Mouse (Mus musculus): ENCODE data around the gene Prkca. TPM values are rescaled to one million over a fixed set of nuclear protein-coding genes. Genes with fewer than 3 reads are reported as not detected.
A peak's percentile ranks its signal among the peaks of the same experiment; 100 is the strongest.

Prkca gene
- polyA plus RNA-seq, 1 experiment from 2014 or later: 19.8 TPM

DNA sequence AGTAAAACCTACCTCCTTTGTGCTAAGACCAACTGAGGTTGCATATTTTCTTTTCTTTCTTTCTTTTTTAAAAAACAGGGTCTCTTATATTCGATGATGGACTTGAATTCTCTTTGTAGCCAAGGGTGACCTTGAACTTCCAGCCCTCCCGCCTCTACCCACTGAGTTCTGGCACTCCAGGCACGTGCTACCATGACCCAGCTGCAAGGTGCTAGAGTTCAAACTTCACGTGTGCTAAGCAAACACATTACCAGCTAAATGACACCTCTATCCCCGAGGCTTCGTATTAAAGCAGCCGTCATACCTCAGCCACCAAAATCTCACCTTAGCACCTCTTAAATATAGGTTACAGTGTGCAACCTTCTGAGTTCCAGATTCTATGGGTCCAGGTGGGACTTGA, 21.9 kb upstream of the Prkca start:
- H3K27ac ChIP-seq (ENCODE audit: low read depth): no peak overlapping the region
- H3K9ac ChIP-seq (ENCODE audit: low read length): no peak overlapping the region
- no peak overlapping the region for H3K4me3 ChIP-seq (ENCODE audit: low read depth, low read length)
- no peaks in the 10 kb centered on the region for H3K36me3 ChIP-seq (ENCODE audit: control insufficient read depth, insufficient read depth, low read length)
- H3K4me1 ChIP-seq (replicated peaks; ENCODE audit: control insufficient read depth, insufficient read depth, low read length): peaks cover 16% of the 10 kb centered on the region
- DNase-seq (ENCODE audit: low spot score) (no peak), ATAC-seq (replicated peaks; ENCODE audit: low FRiP score, low TSS enrichment, low read depth) (no peak)
- H3K9me3 ChIP-seq (ENCODE audit: control insufficient read depth, low read length): no peaks in the 10 kb centered on the region
- WGBS: 67% methylated on average over 7 of the region's 7 CpGs
- no peaks in the 10 kb centered on the region for H3K27me3 ChIP-seq (replicated peaks; ENCODE audit: control insufficient read depth, insufficient read depth, low read length)
- no peak overlapping the region for H3K4me2 ChIP-seq (ENCODE audit: low read length)

DNA sequence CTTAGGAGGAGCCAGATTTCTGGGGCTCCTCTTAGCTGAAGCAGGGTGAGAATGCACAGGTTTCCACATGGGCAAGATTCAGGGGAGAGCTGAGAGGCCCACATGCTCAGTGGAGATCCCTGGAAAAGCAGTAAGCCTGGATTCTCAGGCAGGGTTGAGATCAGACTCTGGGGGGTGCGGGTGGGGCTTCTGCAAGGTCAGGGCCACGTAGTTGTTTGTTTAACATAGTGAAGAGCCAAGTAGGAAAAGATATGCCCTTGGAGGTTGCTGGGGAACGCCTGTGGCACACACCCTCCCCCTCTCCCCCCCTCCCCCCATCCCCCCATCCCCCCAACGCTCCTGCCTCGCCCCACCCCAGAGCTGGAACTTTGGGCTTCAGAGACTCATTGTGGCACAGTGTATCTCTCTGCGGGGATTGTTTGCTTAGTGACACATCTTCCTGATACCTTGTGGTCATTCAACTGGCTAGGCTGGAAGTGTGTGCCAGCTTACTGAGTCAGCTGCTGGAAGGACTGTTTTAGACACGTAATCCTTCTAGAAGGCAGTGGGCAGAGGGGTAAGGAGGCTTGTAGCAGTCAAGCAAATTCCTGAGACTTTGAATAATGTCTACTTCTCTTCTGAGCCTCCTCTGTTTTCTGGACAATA, 21.3 kb upstream of the Prkca start:
- H3K4me1 ChIP-seq (replicated peaks; ENCODE audit: control insufficient read depth, insufficient read depth, low read length): peaks cover 16% of the 10 kb centered on the region
- H3K27me3 ChIP-seq (replicated peaks; ENCODE audit: control insufficient read depth, insufficient read depth, low read length): no peaks in the 10 kb centered on the region
- H3K27ac ChIP-seq (ENCODE audit: low read depth): no peak overlapping the region
- no peaks in the 10 kb centered on the region for H3K9me3 ChIP-seq (ENCODE audit: control insufficient read depth, low read length)
- peak; percentile 82 for ATAC-seq (replicated peaks; ENCODE audit: low FRiP score, low TSS enrichment, low read depth)
- 27% methylated on average over 6 of the region's 7 CpGs for WGBS
- H3K4me3 ChIP-seq (ENCODE audit: low read depth, low read length): no peak overlapping the region
- H3K4me2 ChIP-seq (ENCODE audit: low read length): no peak overlapping the region
- H3K9ac ChIP-seq (ENCODE audit: low read length): no peak overlapping the region
- H3K36me3 ChIP-seq (ENCODE audit: control insufficient read depth, insufficient read depth, low read length): no peaks in the 10 kb centered on the region
- no peak for DNase-seq (ENCODE audit: low spot score)

DNA sequence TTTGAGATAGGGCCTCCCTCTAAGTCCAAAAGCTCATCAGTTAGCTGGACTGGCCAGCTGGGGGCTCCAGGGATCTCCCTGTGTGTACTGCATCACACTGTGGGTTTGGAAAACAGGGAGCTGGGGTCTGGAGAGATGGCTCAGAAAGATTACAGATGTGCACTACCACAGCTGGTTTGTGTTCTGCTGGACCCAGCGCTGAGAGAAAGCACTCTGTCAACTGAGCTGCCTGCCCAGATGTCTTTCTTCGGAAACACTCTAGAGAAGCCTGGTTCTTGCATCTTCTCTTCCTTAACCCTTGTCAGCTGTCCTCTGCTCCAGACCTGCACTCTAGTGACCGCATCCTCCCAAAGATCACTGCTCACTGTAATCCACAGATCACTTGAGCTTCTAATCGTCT, 20.3 kb upstream of the Prkca start:
- H3K36me3 ChIP-seq (ENCODE audit: control insufficient read depth, insufficient read depth, low read length): no peaks in the 10 kb centered on the region
- peaks cover 16% of the 10 kb centered on the region for H3K4me1 ChIP-seq (replicated peaks; ENCODE audit: control insufficient read depth, insufficient read depth, low read length)
- no peak for ATAC-seq (replicated peaks; ENCODE audit: low FRiP score, low TSS enrichment, low read depth)
- no peaks in the 10 kb centered on the region for H3K27me3 ChIP-seq (replicated peaks; ENCODE audit: control insufficient read depth, insufficient read depth, low read length)
- no peaks in the 10 kb centered on the region for H3K9me3 ChIP-seq (ENCODE audit: control insufficient read depth, low read length)
- no peak overlapping the region for H3K4me3 ChIP-seq (ENCODE audit: low read depth, low read length)
- no peak for DNase-seq (ENCODE audit: low spot score)
- H3K9ac ChIP-seq (ENCODE audit: low read length): no peak overlapping the region
- WGBS: 33% methylated on average over 4 of the region's 4 CpGs
- H3K27ac ChIP-seq (ENCODE audit: low read depth): peak overlapping the region; percentile 16; the same call in 1 of the 2 replicates
- no peak overlapping the region for H3K4me2 ChIP-seq (ENCODE audit: low read length)

DNA sequence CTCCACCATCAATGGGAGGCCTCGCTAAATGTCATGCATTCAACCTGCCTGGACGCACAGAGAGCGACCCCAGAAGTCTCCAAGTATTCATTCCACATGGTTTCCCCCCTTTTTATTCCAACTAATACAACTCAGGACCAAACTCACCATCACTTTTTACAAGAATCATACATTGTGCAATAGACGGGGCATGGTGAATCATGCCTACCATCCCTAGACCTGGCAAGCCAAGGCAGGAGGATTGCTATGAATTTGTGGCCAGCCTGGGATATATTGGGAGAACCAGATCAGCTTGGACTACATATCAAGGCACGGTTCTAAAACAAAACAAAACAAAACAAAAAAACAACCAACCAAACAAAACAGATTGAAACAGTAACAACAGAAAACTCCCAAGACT, 19.2 kb upstream of the Prkca start:
- Histone ChIP-seq H3K4me3 (ENCODE audit: low read depth, low read length) (no peak overlapping the region), H3K9ac (ENCODE audit: low read length) (no peak overlapping the region), H3K27ac (ENCODE audit: low read depth) (no peak overlapping the region), H3K27me3 (replicated peaks; ENCODE audit: control insufficient read depth, insufficient read depth, low read length) (no peaks in the 10 kb centered on the region), H3K36me3 (ENCODE audit: control insufficient read depth, insufficient read depth, low read length) (no peaks in the 10 kb centered on the region), H3K9me3 (ENCODE audit: control insufficient read depth, low read length) (no peaks in the 10 kb centered on the region), H3K4me2 (ENCODE audit: low read length) (no peak overlapping the region), H3K4me1 (replicated peaks; ENCODE audit: control insufficient read depth, insufficient read depth, low read length) (peaks cover 16% of the 10 kb centered on the region)
- WGBS: 90% methylated on average over 5 of the region's 5 CpGs
- ATAC-seq (replicated peaks; ENCODE audit: low FRiP score, low TSS enrichment, low read depth) (no peak), DNase-seq (ENCODE audit: low spot score) (no peak)

DNA sequence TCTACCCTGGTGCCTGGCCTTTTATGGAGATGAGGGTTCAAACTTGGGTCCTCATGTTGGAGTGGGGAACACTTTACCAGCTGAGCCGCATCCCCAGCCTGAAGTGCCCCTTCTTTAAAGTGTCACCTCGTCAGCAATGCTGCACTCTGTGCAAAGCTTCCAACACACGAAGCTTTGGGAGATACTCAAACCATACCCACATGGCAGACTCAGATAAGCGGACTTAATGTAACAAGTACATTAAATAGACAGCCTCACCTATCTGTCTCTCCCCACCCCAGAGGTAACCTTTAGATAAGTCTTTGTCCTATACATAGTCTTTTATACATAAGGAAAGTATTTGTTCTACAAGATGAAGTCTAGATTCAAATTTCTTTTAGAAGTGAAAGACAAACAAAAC, 17.3 kb upstream of the Prkca start:
- 85% methylated on average over 4 of the region's 4 CpGs for WGBS
- DNase-seq (ENCODE audit: low spot score) (no peak), ATAC-seq (replicated peaks; ENCODE audit: low FRiP score, low TSS enrichment, low read depth) (no peak)
- H3K4me1 ChIP-seq (replicated peaks; ENCODE audit: control insufficient read depth, insufficient read depth, low read length): peaks cover 16% of the 10 kb centered on the region
- no peak overlapping the region for H3K9ac ChIP-seq (ENCODE audit: low read length)
- no peak overlapping the region for H3K27ac ChIP-seq (ENCODE audit: low read depth)
- no peaks in the 10 kb centered on the region for H3K36me3 ChIP-seq (ENCODE audit: control insufficient read depth, insufficient read depth, low read length)
- no peak overlapping the region for H3K4me2 ChIP-seq (ENCODE audit: low read length)
- H3K9me3 ChIP-seq (ENCODE audit: control insufficient read depth, low read length): no peaks in the 10 kb centered on the region
- no peaks in the 10 kb centered on the region for H3K27me3 ChIP-seq (replicated peaks; ENCODE audit: control insufficient read depth, insufficient read depth, low read length)
- H3K4me3 ChIP-seq (ENCODE audit: low read depth, low read length): no peak overlapping the region

DNA sequence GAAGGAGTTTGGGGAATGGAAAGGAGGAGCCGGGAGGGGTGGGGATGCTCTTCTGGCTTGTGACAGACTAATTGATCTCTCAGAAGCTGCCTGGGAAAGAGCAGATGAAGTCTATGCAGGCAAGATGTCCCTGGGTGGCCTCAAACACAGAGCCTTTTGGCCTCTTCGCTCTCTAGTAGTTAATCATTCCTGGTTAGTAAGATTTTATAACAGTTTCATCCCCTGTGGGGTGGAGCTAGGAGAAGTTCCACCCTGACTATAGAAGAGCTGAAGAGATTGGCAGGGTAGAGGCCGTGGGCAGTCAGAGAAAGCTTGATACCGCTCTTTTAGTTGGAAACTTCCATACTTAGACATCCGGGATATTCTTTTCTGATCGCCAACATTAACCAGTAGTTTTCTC, 15.2 kb upstream of the Prkca start:
- DNase-seq (ENCODE audit: low spot score): no peak
- H3K27me3 ChIP-seq (replicated peaks; ENCODE audit: control insufficient read depth, insufficient read depth, low read length): no peaks in the 10 kb centered on the region
- no peak for ATAC-seq (replicated peaks; ENCODE audit: low FRiP score, low TSS enrichment, low read depth)
- no peaks in the 10 kb centered on the region for H3K9me3 ChIP-seq (ENCODE audit: control insufficient read depth, low read length)
- whole genome bisulfite sequencing: 64% methylated on average over 6 of the region's 6 CpGs
- no peak overlapping the region for H3K4me2 ChIP-seq (ENCODE audit: low read length)
- H3K4me1 ChIP-seq (replicated peaks; ENCODE audit: control insufficient read depth, insufficient read depth, low read length): peaks cover 6% of the 10 kb centered on the region
- H3K36me3 ChIP-seq (ENCODE audit: control insufficient read depth, insufficient read depth, low read length): no peaks in the 10 kb centered on the region
- no peak overlapping the region for H3K27ac ChIP-seq (ENCODE audit: low read depth)
- no peak overlapping the region for H3K9ac ChIP-seq (ENCODE audit: low read length)
- H3K4me3 ChIP-seq (ENCODE audit: low read depth, low read length): no peak overlapping the region

DNA sequence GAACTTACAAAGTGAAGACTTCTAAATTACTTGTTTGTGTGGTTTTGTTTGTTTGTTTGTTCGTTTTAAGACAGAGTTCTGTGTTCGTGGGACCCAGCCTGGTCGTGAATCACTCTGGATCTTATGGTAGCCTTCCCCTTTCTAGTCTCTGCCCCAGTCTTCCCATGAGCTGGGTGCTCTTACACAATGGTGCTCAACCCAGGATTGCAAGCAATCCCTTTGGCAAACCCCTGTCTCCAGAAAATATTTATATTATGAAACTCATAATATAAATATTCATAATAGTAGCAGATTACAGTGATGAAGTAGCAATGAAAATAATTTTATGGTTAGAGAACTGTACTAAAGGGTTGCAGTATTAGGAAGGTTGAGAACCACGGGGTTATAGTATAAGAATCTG, 12.3 kb upstream of the Prkca start:
- H3K9me3 ChIP-seq (ENCODE audit: control insufficient read depth, low read length): no peaks in the 10 kb centered on the region
- 72% methylated on average over 4 of the region's 4 CpGs for WGBS
- DNase-seq (ENCODE audit: low spot score): no peak

DNA sequence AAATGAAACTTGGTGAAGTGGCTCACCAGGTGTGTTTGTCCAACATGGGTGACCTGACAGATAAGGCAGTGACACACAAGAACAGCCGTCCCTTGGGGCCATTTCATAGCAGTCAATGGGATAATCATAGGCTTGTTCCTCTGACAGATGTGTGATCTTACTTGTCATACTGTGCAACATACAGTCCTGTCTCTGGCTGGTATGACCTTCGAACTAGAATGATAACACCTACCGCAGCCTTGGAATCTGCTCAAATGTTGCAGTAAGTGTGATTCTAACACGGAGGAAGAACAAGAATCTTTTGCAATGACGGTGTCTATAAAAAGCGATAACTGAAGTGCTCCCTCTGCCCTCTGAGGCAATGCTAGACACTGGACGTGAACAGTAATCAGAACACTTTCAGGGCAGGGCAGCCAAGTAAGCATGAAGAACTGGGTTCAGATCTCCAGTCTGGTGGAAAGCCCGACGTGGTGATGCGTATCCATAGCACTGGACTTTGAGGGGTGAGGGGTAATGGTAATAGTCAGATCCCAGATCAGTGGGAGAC, 9.2 kb upstream of the Prkca start:
- no peaks in the 10 kb centered on the region for H3K27me3 ChIP-seq (replicated peaks; ENCODE audit: control insufficient read depth, insufficient read depth, low read length)
- DNase-seq (ENCODE audit: low spot score): no peak
- no peak overlapping the region for H3K9ac ChIP-seq (ENCODE audit: low read length)
- H3K4me2 ChIP-seq (ENCODE audit: low read length): no peak overlapping the region
- 87% methylated on average over 10 of the region's 10 CpGs for WGBS
- no peak overlapping the region for H3K4me3 ChIP-seq (ENCODE audit: low read depth, low read length)
- no peak for ATAC-seq (replicated peaks; ENCODE audit: low FRiP score, low TSS enrichment, low read depth)
- H3K36me3 ChIP-seq (ENCODE audit: control insufficient read depth, insufficient read depth, low read length): no peaks in the 10 kb centered on the region
- no peaks in the 10 kb centered on the region for H3K9me3 ChIP-seq (ENCODE audit: control insufficient read depth, low read length)
- H3K4me1 ChIP-seq (replicated peaks; ENCODE audit: control insufficient read depth, insufficient read depth, low read length): no peaks in the 10 kb centered on the region
- no peak overlapping the region for H3K27ac ChIP-seq (ENCODE audit: low read depth)

More for the DNA sequence above, 12.3 kb upstream of the Prkca start:
- Histone ChIP-seq H3K4me3 (ENCODE audit: low read depth, low read length) (no peak overlapping the region), H3K4me2 (ENCODE audit: low read length) (no peak overlapping the region), H3K4me1 (replicated peaks; ENCODE audit: control insufficient read depth, insufficient read depth, low read length) (no peaks in the 10 kb centered on the region), H3K9ac (ENCODE audit: low read length) (no peak overlapping the region), H3K27me3 (replicated peaks; ENCODE audit: control insufficient read depth, insufficient read depth, low read length) (no peaks in the 10 kb centered on the region), H3K36me3 (ENCODE audit: control insufficient read depth, insufficient read depth, low read length) (no peaks in the 10 kb centered on the region), H3K27ac (ENCODE audit: low read depth) (no peak overlapping the region)
- no peak for ATAC-seq (replicated peaks; ENCODE audit: low FRiP score, low TSS enrichment, low read depth)

DNA sequence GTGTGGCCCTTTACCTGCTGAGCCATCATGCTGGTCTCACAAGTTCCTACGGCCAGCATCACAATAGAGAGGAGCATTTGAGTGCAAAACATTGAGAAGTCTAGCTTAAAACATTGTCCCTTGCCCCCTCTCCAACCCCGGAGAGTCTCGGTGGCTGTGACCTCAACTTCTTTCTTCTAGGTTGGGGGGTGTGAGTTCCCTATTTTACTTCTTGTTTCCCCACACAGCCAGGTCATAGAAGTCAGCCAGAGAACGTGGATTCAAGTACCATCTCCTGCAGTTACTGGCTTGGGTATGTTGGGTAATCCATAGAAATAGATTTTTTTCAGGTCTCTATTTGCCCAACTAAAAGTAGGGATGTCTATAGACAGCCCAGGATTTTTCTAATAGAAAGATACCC, 7.1 kb upstream of the Prkca start:
- no peaks in the 10 kb centered on the region for H3K9me3 ChIP-seq (ENCODE audit: control insufficient read depth, low read length)
- H3K4me3 ChIP-seq (ENCODE audit: low read depth, low read length): no peak overlapping the region
- WGBS: 84% methylated on average over 4 of the region's 4 CpGs
- no peak overlapping the region for H3K9ac ChIP-seq (ENCODE audit: low read length)
- H3K27ac ChIP-seq (ENCODE audit: low read depth): no peak overlapping the region
- ATAC-seq (replicated peaks; ENCODE audit: low FRiP score, low TSS enrichment, low read depth) (no peak), DNase-seq (ENCODE audit: low spot score) (no peak)
- no peaks in the 10 kb centered on the region for H3K4me1 ChIP-seq (replicated peaks; ENCODE audit: control insufficient read depth, insufficient read depth, low read length)
- no peaks in the 10 kb centered on the region for H3K27me3 ChIP-seq (replicated peaks; ENCODE audit: control insufficient read depth, insufficient read depth, low read length)
- H3K4me2 ChIP-seq (ENCODE audit: low read length): no peak overlapping the region
- H3K36me3 ChIP-seq (ENCODE audit: control insufficient read depth, insufficient read depth, low read length): no peaks in the 10 kb centered on the region
